Mouse (Mus musculus): ENCODE results near the gene Vwa5b1.

The Vwa5b1 gene

GRCm38 (mm10) chr4:138530011-138530410 is 105.7 kb downstream of the Vwa5b1 start:
- DNase-seq (ENCODE audit: low spot score in 2 of 2), result no peak

- DNase-seq (ENCODE audit: low spot score in 2 of 2), result no peak
These were observed 110.0 kb downstream of the Vwa5b1 start for GRCm38 (mm10) chr4:138525684-138526083.

GRCm38 (mm10) chr4:138524769-138525168 is 110.9 kb downstream of the Vwa5b1 start:
- no peak for DNase-seq (ENCODE audit: low spot score in 2 of 2)

GRCm38 (mm10) chr4:138523775-138524174 is 111.9 kb downstream of the Vwa5b1 start:
- DNase-seq (ENCODE audit: low spot score in 2 of 2), result no peak

- DNase-seq (ENCODE audit: low spot score in 2 of 2), result no peak
These were observed 113.4 kb downstream of the Vwa5b1 start for GRCm38 (mm10) chr4:138522296-138522695.

GRCm38 (mm10) chr4:138517153-138517789 is 118.4 kb downstream of the Vwa5b1 start:
- no peak for DNase-seq (ENCODE audit: low spot score in 2 of 2)

GRCm38 (mm10) chr4:138516448-138516847 is 119.2 kb downstream of the Vwa5b1 start:
- DNase-seq (ENCODE audit: low spot score in 2 of 2), result no peak

Data from frontal cortex, postnatal 25 days (tissue).